In the genomic region with DNA sequence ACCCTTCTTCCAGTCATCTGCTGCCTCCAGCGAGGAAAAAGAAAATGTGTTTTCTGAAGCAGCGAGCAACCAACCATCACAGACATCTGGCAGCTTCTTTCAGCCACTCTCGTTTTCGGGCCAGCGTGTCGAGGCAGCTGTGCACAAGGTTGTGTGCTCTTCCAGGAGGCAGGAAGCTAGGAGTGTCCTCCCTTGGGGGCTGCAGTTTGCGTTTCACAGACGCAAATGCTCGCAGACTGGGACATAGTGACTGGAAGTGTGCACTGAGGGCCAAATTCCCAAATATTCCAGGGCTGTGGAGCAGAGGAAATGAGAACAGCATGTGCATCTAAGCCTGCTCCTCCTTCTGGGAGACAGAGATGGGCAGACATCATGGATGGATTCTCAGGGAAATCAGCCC, we compare ENCODE assay signal across 13 mouse cellular contexts.
DNase-seq lines count a peak whose midpoint lies in the region; ATAC-seq and TF ChIP-seq lines count a peak whose summit lies in the region.
"Had no signal": no experiment of that assay in that cellular context is flagged by ENCODE, and none has a peak within 500 bp of the region (broad histone marks: within the 10 kb centered on the region; RNA-seq: fewer than 3 reads in every experiment).

No protein-coding gene starts in this region.

- peak; percentile 20 for DNase-seq in hindbrain, postnatal 0 days (ENCODE audit: low spot score)
- no peak for DNase-seq in hindbrain, embryonic 11.5 days (ENCODE audit: low spot score)
- peak; percentile 7 for DNase-seq in brain, adult 2 months (ENCODE audit: low read depth, low spot score)
- no peak for DNase-seq in heart, postnatal 0 days (ENCODE audit: low spot score)
- no peak for DNase-seq in spleen, postnatal 10 days (ENCODE audit: low spot score in 2 of 2)
- DNase-seq: adrenal gland, adult 8-10 months; cerebellum, adult 11 months; lung, adult 2 months; right cerebral cortex, adult 18-20 months had no signal

- H3K27ac ChIP-seq in hindbrain, postnatal 0 days: no peak overlapping the region
- no peak overlapping the region for H3K27ac ChIP-seq in hindbrain, embryonic 11.5 days (ENCODE audit: low read depth, low read length)
- peak overlapping the region; percentile 77 for H3K27ac ChIP-seq in embryonic facial prominence, embryonic 13.5 days
- 0 out of 2 replicates have a peak overlapping the region, but pooled peaks have one; percentile 5 for H3K27ac ChIP-seq in heart, postnatal 0 days (ENCODE audit: low read depth)

- no peak; the same call in 1 of the 2 replicates for TF ChIP-seq CTCF in hindbrain, postnatal 0 days (IDR thresholded peaks at IDR 0.05; ENCODE audit: low read depth)
- TF ChIP-seq CTCF in heart, postnatal 0 days (IDR thresholded peaks at IDR 0.05; ENCODE audit: low read depth): no peak

- 43% methylated on average over 9 of the region's 9 CpGs for WGBS in hindbrain, postnatal 0 days
- WGBS in hindbrain, embryonic 11.5 days: 56% methylated on average over 9 of the region's 9 CpGs
- 15% methylated on average over 9 of the region's 9 CpGs for WGBS in embryonic facial prominence, embryonic 13.5 days
- WGBS in heart, postnatal 0 days: 68% methylated on average over 9 of the region's 9 CpGs

- no peak overlapping the region for H3K4me2 ChIP-seq in hindbrain, postnatal 0 days (ENCODE audit: low read depth, low read length)
- H3K4me2 ChIP-seq in hindbrain, embryonic 11.5 days (replicated peaks; ENCODE audit: low read depth, low read length): no peak overlapping the region
- H3K4me2 ChIP-seq in embryonic facial prominence, embryonic 13.5 days: peak overlapping the region; percentile 41
- H3K4me2 ChIP-seq in heart, postnatal 0 days (ENCODE audit: low read depth, low read length): no peak overlapping the region

- no peaks in the 10 kb centered on the region for H3K27me3 ChIP-seq in hindbrain, postnatal 0 days (ENCODE audit: insufficient read depth, low read length)
- no peaks in the 10 kb centered on the region for H3K27me3 ChIP-seq in hindbrain, embryonic 11.5 days (ENCODE audit: control insufficient read depth, insufficient read depth, low read length)
- H3K27me3 ChIP-seq in embryonic facial prominence, embryonic 13.5 days: no peaks in the 10 kb centered on the region
- H3K27me3 ChIP-seq in heart, postnatal 0 days (ENCODE audit: control insufficient read depth, insufficient read depth, low read length): no peaks in the 10 kb centered on the region

- H3K9me3 ChIP-seq in hindbrain, postnatal 0 days (ENCODE audit: low read length): no peaks in the 10 kb centered on the region
- H3K9me3 ChIP-seq in hindbrain, embryonic 11.5 days (ENCODE audit: control insufficient read depth, low read length): no peaks in the 10 kb centered on the region
- H3K9me3 ChIP-seq in embryonic facial prominence, embryonic 13.5 days: no peaks in the 10 kb centered on the region
- H3K9me3 ChIP-seq in heart, postnatal 0 days (replicated peaks; ENCODE audit: control insufficient read depth, low read length): no peaks in the 10 kb centered on the region

- TF ChIP-seq EP300 in heart, postnatal 0 days (IDR thresholded peaks at IDR 0.05; ENCODE audit: low read depth): no peak

- H3K36me3 ChIP-seq in hindbrain, postnatal 0 days (ENCODE audit: insufficient read depth, low read length): no peaks in the 10 kb centered on the region
- H3K36me3 ChIP-seq in hindbrain, embryonic 11.5 days (ENCODE audit: control insufficient read depth, insufficient read depth, low read length): no peaks in the 10 kb centered on the region
- no peaks in the 10 kb centered on the region for H3K36me3 ChIP-seq in embryonic facial prominence, embryonic 13.5 days
- H3K36me3 ChIP-seq in heart, postnatal 0 days (replicated peaks; ENCODE audit: control insufficient read depth, insufficient read depth, low read length): no peaks in the 10 kb centered on the region

- ATAC-seq in hindbrain, postnatal 0 days: no peak
- ATAC-seq in hindbrain, embryonic 11.5 days (ENCODE audit: low FRiP score): no peak
- ATAC-seq in embryonic facial prominence, embryonic 13.5 days (ENCODE audit: insufficient number of reproducible peaks, insufficient read depth, low FRiP score, low TSS enrichment, low read depth): no peak
- peak; percentile 37; the same call in 1 of the 2 replicates for ATAC-seq in heart, postnatal 0 days (ENCODE audit: insufficient read depth, low read depth)
- ATAC-seq in megakaryocyte, adult 5-6 weeks (ENCODE audit: poor library complexity, severe bottlenecking): no peak
- ATAC-seq in erythroblast, adult 5-6 weeks (replicated peaks; ENCODE audit: low FRiP score, poor library complexity, severe bottlenecking): no peak
- ATAC-seq: CD4-positive, CD25-positive, alpha-beta regulatory T cell, adult 4 months had no signal

- H3K9ac ChIP-seq in hindbrain, postnatal 0 days (replicated peaks; ENCODE audit: low read length): no peak overlapping the region
- no peak overlapping the region for H3K9ac ChIP-seq in hindbrain, embryonic 11.5 days (ENCODE audit: low read depth, low read length)
- 0 out of 2 replicates have a peak overlapping the region, but pooled peaks have one; percentile 23 for H3K9ac ChIP-seq in embryonic facial prominence, embryonic 13.5 days
- no peak overlapping the region for H3K9ac ChIP-seq in heart, postnatal 0 days (replicated peaks; ENCODE audit: low read depth, low read length)

- H3K4me3 ChIP-seq in hindbrain, postnatal 0 days (ENCODE audit: low read length): no peak overlapping the region
- H3K4me3 ChIP-seq in hindbrain, embryonic 11.5 days (ENCODE audit: low read depth, low read length): no peak overlapping the region
- H3K4me3 ChIP-seq in embryonic facial prominence, embryonic 13.5 days: no peak overlapping the region
- no peak overlapping the region for H3K4me3 ChIP-seq in heart, postnatal 0 days (ENCODE audit: low read depth, low read length)

- H3K4me1 ChIP-seq in hindbrain, postnatal 0 days (ENCODE audit: insufficient read depth, low read length): no peaks in the 10 kb centered on the region
- H3K4me1 ChIP-seq in hindbrain, embryonic 11.5 days (replicated peaks; ENCODE audit: control insufficient read depth, insufficient read depth, low read length): no peaks in the 10 kb centered on the region
- peaks cover 45% of the 10 kb centered on the region for H3K4me1 ChIP-seq in embryonic facial prominence, embryonic 13.5 days
- peaks cover 15% of the 10 kb centered on the region; the same call in 1 of the 2 replicates for H3K4me1 ChIP-seq in heart, postnatal 0 days (ENCODE audit: control insufficient read depth, insufficient read depth)

Comparison
In these comparisons a context has a peak if more than half of its experiments do, and no peak if none do; other contexts are left out.
1. DNase-seq: peak in hindbrain, postnatal 0 days (single experiment) and brain, adult 2 months (single experiment); none in hindbrain, embryonic 11.5 days (single experiment), heart, postnatal 0 days (single experiment) and spleen, postnatal 10 days (0 of 2).
2. H3K27ac ChIP-seq: peak in embryonic facial prominence, embryonic 13.5 days (single experiment) and heart, postnatal 0 days (single experiment); none in hindbrain, postnatal 0 days (single experiment) and hindbrain, embryonic 11.5 days (single experiment).